Mouse (Mus musculus) liver, postnatal 0 days (tissue): ENCODE results near the gene Pacsin3. TPM values are rescaled to one million over a fixed set of nuclear protein-coding genes. Genes with fewer than 3 reads are reported as not detected.

ENCODE experiments used
- ATAC-seq: fragments of 200-750 bp; cut with Nextera tagmentation; 2 replicates; pipeline ENCODE4 v1.8.0; 2017; ENCODE audit warnings: mild to moderate bottlenecking, moderate library complexity
- DNase-seq: peaks from one replicate; pipeline ENCODE4 v3.0.0-alpha.2; 2016
- H3K27ac ChIP-seq: fragments of 300-500 bp; sonication (generic); 2 replicates; pipeline ENCODE4 v1.5.1; 2014; ENCODE audit warnings: antibody characterized with exemption, moderate library complexity, mild to moderate bottlenecking, low read depth
- H3K27me3 ChIP-seq: fragments of 300-500 bp; sonication (generic); 2 replicates; pipeline ENCODE4 v1.6.1; 2014; ENCODE audit warnings: low read length, control low read depth, mixed read lengths; ENCODE audit not compliant: insufficient read depth
- H3K36me3 ChIP-seq: fragments of 300-500 bp; sonication (generic); replicated peaks from 2 replicates; pipeline ENCODE4 v1.6.1; 2014; ENCODE audit warnings: mild to moderate bottlenecking, control low read depth, low read length, moderate library complexity, mixed read lengths; ENCODE audit not compliant: insufficient read depth
- H3K4me1 ChIP-seq: fragments of 300-500 bp; sonication (generic); 2 replicates; pipeline ENCODE4 v1.6.1; 2014; ENCODE audit warnings: antibody characterized with exemption, mild to moderate bottlenecking, control low read depth; ENCODE audit not compliant: insufficient read depth
- H3K4me2 ChIP-seq: fragments of 300-500 bp; sonication (generic); 2 replicates; pipeline ENCODE4 v1.6.1; 2014; ENCODE audit warnings: low read depth, mild to moderate bottlenecking, low read length, moderate library complexity, mixed read lengths
- H3K4me3 ChIP-seq: fragments of 300-500 bp; sonication (generic); 2 replicates; pipeline ENCODE4 v1.5.1; 2014; ENCODE audit warnings: low read depth, low read length
- H3K9ac ChIP-seq: fragments of 300-500 bp; sonication (generic); replicated peaks from 2 replicates; pipeline ENCODE4 v1.6.1; 2014; ENCODE audit warnings: mild to moderate bottlenecking, moderate library complexity
- H3K9me3 ChIP-seq: fragments of 300-500 bp; sonication (generic); 2 replicates; pipeline ENCODE4 v1.6.1; 2016; ENCODE audit warnings: mild to moderate bottlenecking, control low read depth, low read length, mixed read lengths
- CTCF ChIP-seq: sonication (generic); IDR thresholded peaks from 2 replicates; pipeline ENCODE4 v1.5.1; 2016; ENCODE audit warnings: antibody characterized with exemption, low read depth
- EP300 ChIP-seq: IDR thresholded peaks from 2 replicates; pipeline ENCODE4 v1.6.1; 2016; ENCODE audit warnings: antibody characterized with exemption, low read depth, mild to moderate bottlenecking
- WGBS: fragments of 180-500 bp; shearing (Covaris S2); extraction: QIAGEN DNeasy Blood & Tissue Kit; methylation state at CpG from one replicate; pipeline ENCODE4 v1.1.7; 2014; ENCODE audit not compliant: insufficient replicate concordance; 5-methylcytosine and 5-hydroxymethylcytosine counted together
- polyA plus RNA-seq: library from polyadenylated mRNA; unstranded; fragments of >200 nt; fragmentation: Nextera tagmentation; extraction: Ambion mirVana; gene quantifications from 2 replicates; pipeline ENCODE4 v1.2.1, GENCODE M21; 2015

The Pacsin3 gene
- polyA plus RNA-seq, 1 experiment from 2014 or later, result 27.8 TPM

DNA sequence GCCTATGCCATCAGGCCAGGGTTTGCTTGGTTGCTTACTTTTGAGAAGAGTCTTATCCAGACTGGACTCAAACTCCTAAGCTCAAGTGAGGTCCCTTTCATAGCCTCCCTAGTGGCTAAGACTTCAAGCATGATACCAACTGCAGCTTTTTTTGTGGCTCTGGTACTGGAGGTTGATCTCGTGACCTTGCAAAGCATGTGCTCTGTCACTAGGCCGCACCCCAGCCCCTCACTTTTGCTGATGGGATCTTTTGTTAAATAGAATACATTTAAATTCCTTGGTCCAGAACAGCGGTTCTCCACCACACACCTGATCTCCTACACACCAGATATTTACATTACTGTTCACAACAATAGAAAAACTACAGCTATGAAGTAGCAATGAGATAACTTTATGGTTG lies 38.5 kb downstream of the Pacsin3 start:
- DNase-seq (no peak), ATAC-seq (no peak)
- Histone ChIP-seq H3K9ac (no peak overlapping the region), H3K4me1 (no peaks in the 10 kb centered on the region), H3K4me3 (no peak overlapping the region), H3K36me3 (no peaks in the 10 kb centered on the region), H3K9me3 (no peaks in the 10 kb centered on the region), H3K4me2 (no peak overlapping the region), H3K27ac (no peak overlapping the region), H3K27me3 (no peaks in the 10 kb centered on the region)
- WGBS, result 83% methylated on average over 3 of the region's 3 CpGs
- TF ChIP-seq CTCF (no peak), EP300 (no peak)

DNA sequence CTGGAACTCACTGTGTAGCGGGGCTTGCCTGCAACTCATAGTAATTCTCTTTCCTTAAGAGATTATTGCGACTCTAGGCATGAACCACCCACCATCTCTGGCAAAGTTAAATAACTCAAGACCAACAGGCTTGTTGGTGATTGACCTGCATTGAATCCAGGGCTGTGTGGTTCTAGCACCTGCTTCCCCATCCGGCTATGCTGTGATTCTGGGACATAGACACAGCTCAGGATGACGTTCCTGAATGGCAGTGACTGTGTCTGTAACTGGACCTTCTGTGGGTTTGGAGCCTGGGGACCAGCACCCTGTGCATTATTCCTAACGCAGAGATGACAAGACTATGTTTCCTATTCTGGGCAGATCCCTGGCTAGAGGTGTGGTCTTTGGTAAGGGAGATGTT lies 40.1 kb downstream of the Pacsin3 start:
- H3K27me3 ChIP-seq, result no peaks in the 10 kb centered on the region
- no peak overlapping the region for H3K4me3 ChIP-seq
- no peak overlapping the region for H3K27ac ChIP-seq
- no peak overlapping the region for H3K4me2 ChIP-seq
- no peak overlapping the region for H3K9ac ChIP-seq
- H3K4me1 ChIP-seq, result no peaks in the 10 kb centered on the region
- no peaks in the 10 kb centered on the region for H3K9me3 ChIP-seq
- H3K36me3 ChIP-seq, result no peaks in the 10 kb centered on the region
- no peak for TF ChIP-seq CTCF
- no peak for TF ChIP-seq EP300
- WGBS, result 82% methylated on average over 5 of the region's 5 CpGs
- ATAC-seq, result no peak
- DNase-seq, result no peak

DNA sequence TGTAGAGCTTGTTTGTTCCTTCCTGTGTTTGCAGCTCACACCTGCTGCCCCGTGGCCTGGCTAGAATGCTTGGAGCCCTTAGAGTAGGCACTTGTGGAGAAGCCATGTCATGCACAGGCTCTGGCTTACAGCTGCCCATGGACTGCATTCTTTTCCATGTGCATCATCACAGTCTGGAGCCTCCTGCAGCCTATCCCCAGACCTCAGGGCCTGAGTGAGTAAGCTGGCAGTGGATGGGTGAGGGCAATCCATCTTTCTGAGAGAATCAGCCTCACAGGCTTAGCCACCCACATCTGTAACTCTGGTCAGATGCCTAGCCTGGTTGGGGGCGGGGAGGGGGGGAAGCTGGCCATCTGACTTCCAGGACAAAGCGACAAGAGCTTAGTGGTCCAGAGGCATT lies 43.4 kb downstream of the Pacsin3 start:
- 66% methylated on average over 3 of the region's 3 CpGs for WGBS
- no peak overlapping the region for H3K27ac ChIP-seq
- no peaks in the 10 kb centered on the region for H3K36me3 ChIP-seq
- no peak overlapping the region for H3K9ac ChIP-seq
- no peak overlapping the region for H3K4me3 ChIP-seq
- ATAC-seq, result no peak
- H3K27me3 ChIP-seq, result no peaks in the 10 kb centered on the region
- H3K9me3 ChIP-seq, result no peaks in the 10 kb centered on the region
- no peak for TF ChIP-seq EP300
- TF ChIP-seq CTCF, result no peak
- no peak overlapping the region for H3K4me2 ChIP-seq
- H3K4me1 ChIP-seq, result no peaks in the 10 kb centered on the region
- DNase-seq, result no peak

DNA sequence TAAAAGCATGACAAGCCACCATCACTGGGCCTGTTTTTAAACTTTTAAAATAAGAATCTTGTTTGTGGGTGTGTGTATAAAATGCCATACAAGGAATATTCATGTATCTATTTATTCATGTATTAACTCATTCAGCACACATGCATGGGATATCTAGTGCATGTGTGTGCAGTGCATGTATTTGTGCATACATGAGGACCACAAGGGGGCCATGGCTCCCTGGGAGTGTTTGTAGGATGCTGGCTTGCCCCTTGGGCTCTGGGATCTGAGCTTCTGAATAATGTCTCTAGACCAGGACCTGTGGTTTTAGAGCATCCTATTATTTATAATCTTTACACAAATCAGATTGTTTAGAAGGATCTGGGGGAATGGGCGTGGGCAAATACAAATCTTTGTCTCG lies 45.0 kb downstream of the Pacsin3 start:
- 76% methylated on average over 2 of the region's 2 CpGs for WGBS
- Histone ChIP-seq H3K4me1 (no peaks in the 10 kb centered on the region), H3K27ac (no peak overlapping the region), H3K36me3 (no peaks in the 10 kb centered on the region), H3K27me3 (no peaks in the 10 kb centered on the region), H3K4me3 (no peak overlapping the region), H3K9ac (no peak overlapping the region), H3K4me2 (no peak overlapping the region), H3K9me3 (no peaks in the 10 kb centered on the region)
- DNase-seq (no peak), ATAC-seq (no peak)
- TF ChIP-seq CTCF (0 out of 2 replicates have a peak, but pooled peaks have one; percentile 23), EP300 (no peak)

DNA sequence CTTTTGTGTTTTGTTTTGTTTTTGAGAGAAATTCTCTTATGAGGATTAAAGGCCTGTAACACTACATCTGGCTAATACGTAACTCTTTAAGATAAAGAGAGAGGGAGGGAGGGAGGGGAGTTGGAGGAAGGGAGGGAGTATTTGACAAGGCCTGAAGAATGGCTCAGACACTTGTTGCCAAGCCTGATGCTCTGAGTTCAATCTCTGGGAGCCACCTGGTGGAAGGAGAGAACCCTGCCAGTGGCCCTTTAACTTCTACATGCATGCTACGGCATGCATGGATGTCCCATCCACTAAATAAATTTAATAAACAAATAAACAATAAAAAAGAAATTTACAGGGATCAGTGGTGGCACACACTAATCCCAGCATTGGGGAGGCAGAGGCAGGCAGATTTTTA lies 46.1 kb downstream of the Pacsin3 start:
- H3K27me3 ChIP-seq, result no peaks in the 10 kb centered on the region
- no peaks in the 10 kb centered on the region for H3K36me3 ChIP-seq
- no peak overlapping the region for H3K4me3 ChIP-seq
- no peaks in the 10 kb centered on the region for H3K4me1 ChIP-seq
- H3K9ac ChIP-seq, result no peak overlapping the region
- H3K4me2 ChIP-seq, result no peak overlapping the region
- ATAC-seq (no peak), DNase-seq (no peak)
- 61% methylated on average over 2 of the region's 2 CpGs for WGBS
- no peak for TF ChIP-seq CTCF
- no peak for TF ChIP-seq EP300
- H3K27ac ChIP-seq, result no peak overlapping the region
- H3K9me3 ChIP-seq, result no peaks in the 10 kb centered on the region

DNA sequence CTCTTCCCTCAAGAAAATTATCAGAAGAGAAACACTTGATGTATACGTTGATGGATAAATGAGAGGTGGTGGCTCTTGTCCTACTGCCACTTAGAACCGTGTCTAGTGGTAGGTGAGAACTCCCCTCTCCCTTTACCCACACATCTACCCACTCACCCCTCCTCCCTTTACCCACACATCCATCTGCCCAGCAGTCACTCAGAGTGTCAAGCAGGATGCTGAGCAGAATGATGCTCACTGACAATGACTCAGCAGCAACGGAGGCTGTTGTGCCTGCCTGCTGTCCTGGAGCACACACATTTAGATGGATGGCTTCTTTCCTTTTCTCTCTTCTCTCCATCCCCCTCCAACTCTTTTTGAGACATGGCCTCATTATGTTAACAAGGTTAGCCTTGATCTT lies 47.1 kb downstream of the Pacsin3 start:
- Histone ChIP-seq H3K4me3 (no peak overlapping the region), H3K27me3 (no peaks in the 10 kb centered on the region), H3K9me3 (no peaks in the 10 kb centered on the region), H3K36me3 (no peaks in the 10 kb centered on the region), H3K4me1 (no peaks in the 10 kb centered on the region), H3K4me2 (no peak overlapping the region), H3K9ac (no peak overlapping the region), H3K27ac (no peak overlapping the region)
- WGBS, result 63% methylated on average over 3 of the region's 3 CpGs
- ATAC-seq (no peak), DNase-seq (no peak)
- TF ChIP-seq CTCF, result no peak
- no peak for TF ChIP-seq EP300

DNA sequence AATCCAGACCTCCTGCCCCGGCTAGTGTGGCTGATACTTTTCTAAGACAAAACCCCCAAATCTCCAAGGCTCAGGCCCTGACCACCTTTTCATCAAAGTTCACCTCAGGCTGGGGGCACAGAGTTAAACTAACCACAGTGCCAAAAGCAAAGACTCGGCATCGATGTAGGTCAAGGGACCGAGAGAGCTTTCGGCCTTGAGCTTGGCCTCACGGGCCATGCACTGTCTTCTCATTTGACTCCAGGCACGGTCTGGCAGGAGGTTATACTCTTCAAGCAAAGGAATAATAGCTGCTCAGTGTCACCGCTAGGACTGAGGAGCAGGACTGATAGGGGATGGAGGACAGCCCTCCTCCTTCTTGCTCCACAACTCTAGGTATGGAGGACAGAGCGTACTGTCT lies 50.2 kb downstream of the Pacsin3 start:
- H3K4me3 ChIP-seq, result no peak overlapping the region
- no peak for DNase-seq
- H3K4me2 ChIP-seq, result no peak overlapping the region
- H3K27ac ChIP-seq, result no peak overlapping the region
- H3K27me3 ChIP-seq, result no peaks in the 10 kb centered on the region
- WGBS, result 84% methylated on average over 9 of the region's 9 CpGs
- no peaks in the 10 kb centered on the region for H3K9me3 ChIP-seq
- no peak overlapping the region for H3K9ac ChIP-seq
- no peaks in the 10 kb centered on the region for H3K4me1 ChIP-seq
- TF ChIP-seq EP300 (no peak), CTCF (no peak)
- no peak for ATAC-seq
- no peaks in the 10 kb centered on the region for H3K36me3 ChIP-seq
